Mouse (Mus musculus): Measurements from ENCODE around the gene Ranbp9.

Ranbp9 gene

GRCm38 (mm10) chr13:43480957-43481858 lies at the start of gene Ranbp9:
Gene Ranbp9, minus strand, starts transcription at chr13:43481282.
- peak; percentile 84 for DNase-seq (ENCODE audit: low read depth, low spot score)

- no peak for DNase-seq (ENCODE audit: low read depth, low spot score)
These were observed 49.2 kb upstream of the Ranbp9 start for GRCm38 (mm10) chr13:43530129-43530831.

GRCm38 (mm10) chr13:43526289-43526688 lies 45.2 kb upstream of the Ranbp9 start:
- no peak for DNase-seq (ENCODE audit: low read depth, low spot score)

- peak; percentile 37 for DNase-seq (ENCODE audit: low read depth, low spot score)
These were observed 44.5 kb upstream of the Ranbp9 start for GRCm38 (mm10) chr13:43525363-43526134.

- DNase-seq (ENCODE audit: low read depth, low spot score), result no peak
These were observed 43.6 kb upstream of the Ranbp9 start for GRCm38 (mm10) chr13:43524491-43525362.

- DNase-seq (ENCODE audit: low read depth, low spot score), result no peak
These were observed 42.9 kb upstream of the Ranbp9 start for GRCm38 (mm10) chr13:43523906-43524480.

GRCm38 (mm10) chr13:43521940-43522339 lies 40.9 kb upstream of the Ranbp9 start:
- no peak for DNase-seq (ENCODE audit: low read depth, low spot score)

GRCm38 (mm10) chr13:43519251-43519650 lies 38.2 kb upstream of the Ranbp9 start:
- no peak for DNase-seq (ENCODE audit: low read depth, low spot score)

GRCm38 (mm10) chr13:43517371-43517770 lies 36.3 kb upstream of the Ranbp9 start:
- DNase-seq (ENCODE audit: low read depth, low spot score), result no peak

- no peak for DNase-seq (ENCODE audit: low read depth, low spot score)
These were observed 35.8 kb upstream of the Ranbp9 start for GRCm38 (mm10) chr13:43516931-43517330.

- no peak for DNase-seq (ENCODE audit: low read depth, low spot score)
These were observed 35.0 kb upstream of the Ranbp9 start for GRCm38 (mm10) chr13:43516119-43516518.

- peak; percentile 23 for DNase-seq (ENCODE audit: low read depth, low spot score)
These were observed 33.9 kb upstream of the Ranbp9 start for GRCm38 (mm10) chr13:43514950-43515358.

- DNase-seq (ENCODE audit: low read depth, low spot score), result no peak
These were observed 31.7 kb upstream of the Ranbp9 start for GRCm38 (mm10) chr13:43512736-43513135.

GRCm38 (mm10) chr13:43505798-43506197 lies 24.7 kb upstream of the Ranbp9 start:
- DNase-seq (ENCODE audit: low read depth, low spot score), result no peak

- DNase-seq (ENCODE audit: low read depth, low spot score), result peak; percentile 43
These were observed 22.3 kb upstream of the Ranbp9 start for GRCm38 (mm10) chr13:43503395-43503850.

GRCm38 (mm10) chr13:43501601-43502000 lies 20.5 kb upstream of the Ranbp9 start:
- DNase-seq (ENCODE audit: low read depth, low spot score), result no peak

GRCm38 (mm10) chr13:43500483-43500850 lies 19.4 kb upstream of the Ranbp9 start:
- DNase-seq (ENCODE audit: low read depth, low spot score), result no peak

GRCm38 (mm10) chr13:43499731-43500482 lies 18.8 kb upstream of the Ranbp9 start:
- no peak for DNase-seq (ENCODE audit: low read depth, low spot score)

- peak; percentile 36 for DNase-seq (ENCODE audit: low read depth, low spot score)
These were observed 17.8 kb upstream of the Ranbp9 start for GRCm38 (mm10) chr13:43498849-43499248.

- DNase-seq (ENCODE audit: low read depth, low spot score), result peak; percentile 31
These were observed 16.7 kb upstream of the Ranbp9 start for GRCm38 (mm10) chr13:43497769-43498168.

Measured in CD4-positive, CD25-positive, alpha-beta regulatory T cell, adult 2 months (primary cell).